Mouse (Mus musculus) heart, postnatal 4 days (tissue): ENCODE results near the gene Dph7. TPM values are rescaled to one million over a fixed set of nuclear protein-coding genes. Genes with fewer than 3 reads are reported as not detected.

Experiments
- DNase-seq: peaks from one replicate; pipeline ENCODE4 v3.0.0; 2021
- total RNA-seq, 2 experiments: library from RNA; stranded (reverse); gene quantifications; 2 replicates each; pipeline ENCODE4 v1.2.3; 2021

Dph7 gene
- 1 to 10 TPM; 8.6 to 8.8 TPM for total RNA-seq

- DNase-seq: peak; percentile 89
These were observed at the start of gene Dph7 for GRCm38 (mm10) chr2:24962304-24963000. Dph7 (plus strand) TSS chr2:24962400.

GRCm38 (mm10) chr2:24912589-24912988 lies 49.6 kb upstream of the Dph7 start:
- no peak for DNase-seq

- DNase-seq: no peak
These were observed 47.4 kb upstream of the Dph7 start for GRCm38 (mm10) chr2:24914762-24915161.

- peak; percentile 95 for DNase-seq
These were observed 43.0 kb upstream of the Dph7 start, which contains the start of gene Ehmt1 for GRCm38 (mm10) chr2:24918930-24919838. Ehmt1 (minus strand) TSS chr2:24919614.

GRCm38 (mm10) chr2:24919839-24920175 lies 42.4 kb upstream of the Dph7 start:
- no peak for DNase-seq

- peak; percentile 22 for DNase-seq
These were observed 38.6 kb upstream of the Dph7 start for GRCm38 (mm10) chr2:24923561-24923960.

GRCm38 (mm10) chr2:24925284-24925683 lies 36.9 kb upstream of the Dph7 start:
- no peak for DNase-seq

- no peak for DNase-seq
These were observed 35.7 kb upstream of the Dph7 start for GRCm38 (mm10) chr2:24926345-24926964.

GRCm38 (mm10) chr2:24926965-24927358 lies 35.2 kb upstream of the Dph7 start:
- DNase-seq: no peak

- peak; percentile 17 for DNase-seq
These were observed 34.3 kb upstream of the Dph7 start for GRCm38 (mm10) chr2:24927810-24928479.

- DNase-seq: no peak
These were observed 33.1 kb upstream of the Dph7 start for GRCm38 (mm10) chr2:24929119-24929518.

GRCm38 (mm10) chr2:24929593-24929992 lies 32.6 kb upstream of the Dph7 start:
- DNase-seq: no peak

GRCm38 (mm10) chr2:24934441-24934963 lies 27.7 kb upstream of the Dph7 start:
- no peak for DNase-seq

GRCm38 (mm10) chr2:24935057-24935796 lies 27.0 kb upstream of the Dph7 start, which contains the start of gene Arrdc1:
Arrdc1 (minus strand) TSS chr2:24935252.
- peak; percentile 92 for DNase-seq

- DNase-seq: no peak
These were observed 20.1 kb upstream of the Dph7 start for GRCm38 (mm10) chr2:24942092-24942491.

GRCm38 (mm10) chr2:24944304-24944703 lies 17.9 kb upstream of the Dph7 start:
- peak; percentile 28 for DNase-seq

GRCm38 (mm10) chr2:24949421-24950188 lies 12.6 kb upstream of the Dph7 start, which contains the start of gene Zmynd19:
Zmynd19 (plus strand) TSS chr2:24949792.
- peak; percentile 99 for DNase-seq

GRCm38 (mm10) chr2:24950189-24950535 lies 12.0 kb upstream of the Dph7 start:
- peak; percentile 17 for DNase-seq

- DNase-seq: no peak
These were observed 9.6 kb upstream of the Dph7 start for GRCm38 (mm10) chr2:24952537-24953055.

GRCm38 (mm10) chr2:24960910-24961309 lies 1.3 kb upstream of the Dph7 start:
- DNase-seq: peak; percentile 25
